Mouse (Mus musculus) urinary bladder, postnatal 25 days (tissue): ENCODE results near the gene Shisa3.

ENCODE experiments used
- DNase-seq: peaks from one replicate; pipeline ENCODE4 v3.0.0; 2022; ENCODE audit warnings: low spot score

Shisa3 gene

GRCm38 (mm10) chr5:67633831-67634268 is 26.2 kb downstream of the Shisa3 start:
- DNase-seq: no peak

DNA sequence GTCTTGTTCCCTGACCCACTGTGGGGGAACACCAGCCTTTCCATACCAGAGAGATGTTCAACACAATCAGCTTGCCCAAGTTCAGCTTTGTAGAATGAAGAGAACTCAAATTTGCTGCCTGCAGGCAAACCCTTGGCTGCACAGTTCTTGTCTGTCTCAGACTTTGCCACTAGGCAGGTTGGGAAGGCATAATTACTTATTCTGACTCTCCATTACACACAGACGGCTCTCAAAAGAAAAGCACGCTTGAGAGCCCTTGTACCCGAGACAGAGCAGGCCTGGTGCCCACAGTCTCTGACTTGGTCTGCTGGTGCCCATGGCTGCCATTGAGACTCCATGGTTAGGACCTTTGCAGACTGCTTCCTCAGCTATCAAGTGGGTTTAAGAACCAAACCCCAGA is 26.7 kb downstream of the Shisa3 start:
- DNase-seq: no peak

DNA sequence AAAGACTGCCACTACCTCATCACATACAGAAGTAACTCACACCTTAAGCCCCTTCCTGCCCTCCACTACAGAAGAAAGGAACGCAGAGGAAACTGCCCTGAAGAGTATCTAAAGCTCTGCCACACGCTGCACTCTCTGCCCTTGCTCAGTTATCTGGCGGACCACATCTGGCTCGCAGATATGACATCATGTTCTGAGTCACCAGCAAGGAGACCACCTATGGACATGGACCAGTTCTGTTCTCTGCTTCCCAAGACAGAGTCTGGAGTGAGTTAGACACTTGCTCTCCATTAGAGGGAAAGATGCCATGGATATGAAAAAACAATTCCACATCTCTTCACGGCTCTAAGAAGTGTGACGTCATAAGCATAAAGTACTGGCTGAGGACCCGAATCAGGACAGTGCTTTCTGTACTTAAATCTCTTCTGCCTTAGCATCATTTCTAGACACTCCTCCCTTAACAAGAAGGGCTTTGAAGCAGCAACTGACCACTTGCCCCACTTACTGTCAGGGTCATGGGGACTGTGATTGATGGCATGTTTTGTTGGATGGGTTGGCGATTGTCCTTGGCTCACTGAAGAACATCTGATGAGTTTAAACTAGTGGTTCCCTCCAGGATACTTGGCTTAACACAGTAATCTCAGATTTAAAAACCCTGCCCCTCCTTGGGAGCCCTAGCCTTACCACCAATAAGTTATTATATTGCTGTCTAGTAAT is 33.1 kb downstream of the Shisa3 start:
- no peak for DNase-seq

- DNase-seq: no peak
Measured at GRCm38 (mm10) chr5:67641406-67642120, 33.9 kb downstream of the Shisa3 start.

DNA sequence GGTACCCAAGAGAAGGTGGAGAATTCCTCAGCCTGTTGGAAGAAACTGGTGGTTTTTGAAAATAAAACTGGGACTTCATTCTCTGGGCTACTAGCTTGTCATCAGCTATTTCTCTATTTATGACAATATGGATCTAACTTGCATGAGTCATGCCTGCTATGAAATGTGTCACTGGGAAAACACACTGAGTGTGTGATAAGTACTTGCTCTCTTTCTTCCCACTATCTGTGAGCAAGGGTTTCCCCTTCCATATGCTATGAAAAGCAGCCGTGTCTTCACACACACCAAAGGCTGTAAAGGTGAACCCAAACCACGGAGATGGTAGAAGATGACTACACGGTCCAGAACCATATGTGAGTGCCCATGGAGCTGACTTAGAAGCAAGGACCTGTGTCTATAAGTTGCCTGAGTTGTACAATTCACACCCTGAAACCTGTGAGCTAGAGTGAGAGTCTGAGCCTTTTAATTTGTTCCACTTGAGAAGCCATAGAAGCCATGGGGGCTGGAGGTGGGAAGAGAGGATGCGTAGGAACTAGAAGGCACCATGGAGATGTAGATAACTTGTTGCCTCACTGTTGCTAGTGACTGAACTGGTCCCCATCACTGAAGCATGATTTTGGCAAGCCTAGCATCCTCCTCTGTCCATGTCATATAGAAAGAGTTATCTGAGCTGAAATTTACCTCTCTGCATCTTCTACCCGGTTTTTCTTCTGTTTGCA is 36.0 kb downstream of the Shisa3 start:
- DNase-seq: no peak

DNA sequence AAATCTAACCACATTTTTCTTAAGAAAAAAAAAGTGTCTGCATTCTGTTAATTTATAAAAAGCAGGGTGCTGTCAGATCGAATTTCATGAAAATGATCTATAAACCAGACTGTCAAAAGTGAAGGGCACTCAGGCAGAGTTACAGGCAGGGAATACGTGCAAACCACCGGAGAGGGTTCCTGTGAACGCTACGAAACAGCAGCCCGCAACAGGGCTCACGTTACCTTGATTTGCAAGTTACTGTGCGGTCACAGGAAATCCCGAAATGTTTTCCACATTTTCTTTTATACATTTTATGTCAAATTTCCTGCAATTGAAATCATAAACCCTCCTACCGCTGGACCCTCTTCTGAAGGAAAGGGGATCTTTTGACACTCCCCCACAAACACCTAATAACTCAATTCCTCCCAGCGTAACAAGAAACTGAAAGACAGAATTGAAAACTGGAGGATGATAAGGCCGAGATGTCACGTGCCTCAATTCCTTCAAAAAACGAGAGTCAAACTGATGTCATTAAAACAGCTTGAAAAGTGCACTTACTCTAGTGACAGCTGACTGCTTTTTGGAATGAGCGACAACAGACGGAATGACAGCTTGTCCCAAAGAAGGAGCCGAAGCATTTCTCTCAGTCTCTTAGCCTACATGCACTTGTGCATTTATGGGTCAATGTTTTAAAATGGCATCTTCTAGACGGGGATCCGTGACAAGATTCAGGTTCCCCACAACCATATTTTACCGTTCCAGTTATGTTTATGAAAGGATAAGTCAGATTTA is 39.3 kb downstream of the Shisa3 start:
- no peak for DNase-seq

DNA sequence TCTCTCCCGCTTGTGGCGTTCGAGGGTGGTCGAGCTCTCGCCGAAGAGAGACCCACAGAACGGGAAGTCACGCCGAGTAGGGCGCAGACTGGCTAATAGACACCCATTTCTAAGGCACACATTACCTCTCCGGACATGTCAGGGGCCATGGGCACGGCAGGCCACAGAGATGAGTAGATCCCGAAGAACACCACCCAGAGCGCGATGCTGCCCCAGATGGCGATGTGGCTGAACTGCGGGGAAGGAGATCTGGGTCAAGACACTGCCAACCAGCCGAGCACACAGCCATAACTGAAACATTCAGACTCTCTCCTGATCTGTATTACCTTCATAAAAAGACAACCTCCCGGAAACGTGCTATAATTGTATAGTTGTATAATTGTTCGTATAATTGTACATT is 39.9 kb downstream of the Shisa3 start:
- DNase-seq: no peak

DNA sequence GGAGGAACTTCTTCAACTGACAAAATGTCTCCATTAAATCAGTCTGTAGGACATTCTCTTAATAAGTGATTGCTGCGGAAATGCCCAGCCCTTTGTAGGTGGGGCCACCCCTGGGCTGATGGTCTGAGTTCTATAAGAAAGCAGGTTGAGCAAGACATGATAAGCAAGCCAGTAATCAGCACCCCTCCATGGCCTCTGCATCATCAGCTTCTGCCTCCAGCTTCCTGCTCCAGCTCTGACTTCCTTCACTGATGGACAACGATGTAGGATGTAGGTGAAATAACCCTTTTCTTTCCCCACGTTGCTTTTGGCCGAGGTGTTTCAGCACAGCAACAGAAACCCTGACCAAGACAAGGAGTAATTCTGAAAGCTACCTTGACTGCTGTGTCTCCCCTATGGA is 41.5 kb downstream of the Shisa3 start:
- DNase-seq: no peak

DNA sequence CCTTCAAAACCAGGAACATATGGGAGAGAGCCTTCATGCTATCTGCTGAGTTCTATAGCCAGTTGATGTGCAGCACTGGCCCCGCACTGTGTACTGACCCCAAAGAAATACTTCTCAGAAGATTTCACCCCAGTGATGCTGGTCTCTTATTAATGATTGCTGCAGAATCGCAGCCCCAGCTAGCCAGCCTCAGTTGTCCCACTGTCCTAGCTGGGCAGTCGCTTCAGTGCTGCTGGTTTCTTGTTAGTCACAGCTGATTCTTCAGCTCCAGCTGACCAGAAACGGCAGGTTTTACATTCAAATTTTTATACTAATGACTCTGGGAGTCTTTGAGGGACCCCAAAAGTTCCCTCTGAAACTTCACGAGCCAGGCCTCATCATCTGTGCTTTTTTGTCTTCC is 42.3 kb downstream of the Shisa3 start:
- DNase-seq: no peak

- DNase-seq: no peak
Measured at GRCm38 (mm10) chr5:67652468-67652867, 44.8 kb downstream of the Shisa3 start.

DNA sequence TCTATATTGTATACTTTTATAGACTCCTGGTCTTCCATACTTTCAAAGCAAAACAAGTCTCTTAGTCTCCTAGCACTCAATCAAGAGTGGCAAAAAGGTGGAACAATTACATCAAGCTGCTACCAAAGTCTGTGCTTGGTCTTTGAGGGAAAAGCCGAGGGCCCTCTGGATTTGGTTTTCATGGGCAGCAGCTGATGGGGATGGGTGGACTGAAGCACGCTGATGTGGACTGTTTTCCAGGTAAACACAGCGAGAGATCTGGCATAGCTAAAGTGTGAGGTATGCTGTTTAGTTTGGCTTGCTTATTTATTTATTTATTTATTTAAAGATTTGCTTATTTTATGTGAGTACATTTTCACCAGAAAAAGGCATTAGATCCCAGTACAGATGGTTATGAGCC is 45.9 kb downstream of the Shisa3 start:
- no peak for DNase-seq

DNA sequence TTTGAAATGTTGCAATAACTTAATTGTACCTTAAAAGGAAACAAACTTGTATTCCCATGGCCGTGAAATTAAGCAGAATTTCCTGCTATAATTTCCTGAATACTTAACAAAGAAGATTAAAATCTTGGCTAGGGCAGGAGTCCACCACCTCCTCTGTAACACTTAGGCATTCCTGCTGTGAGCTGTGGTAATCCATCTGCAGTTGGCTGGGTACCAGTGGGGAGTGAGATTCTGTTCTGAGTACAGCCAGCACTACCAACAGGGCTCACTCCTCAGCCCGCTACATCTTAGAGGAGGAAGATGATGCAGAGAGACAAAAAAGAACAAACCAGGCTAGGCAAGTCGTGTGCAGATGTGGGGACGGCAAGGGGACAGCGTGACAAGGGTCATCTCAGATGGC is 46.9 kb downstream of the Shisa3 start:
- no peak for DNase-seq

- no peak for DNase-seq
Measured at GRCm38 (mm10) chr5:67655696-67656519, 48.2 kb downstream of the Shisa3 start.

DNA sequence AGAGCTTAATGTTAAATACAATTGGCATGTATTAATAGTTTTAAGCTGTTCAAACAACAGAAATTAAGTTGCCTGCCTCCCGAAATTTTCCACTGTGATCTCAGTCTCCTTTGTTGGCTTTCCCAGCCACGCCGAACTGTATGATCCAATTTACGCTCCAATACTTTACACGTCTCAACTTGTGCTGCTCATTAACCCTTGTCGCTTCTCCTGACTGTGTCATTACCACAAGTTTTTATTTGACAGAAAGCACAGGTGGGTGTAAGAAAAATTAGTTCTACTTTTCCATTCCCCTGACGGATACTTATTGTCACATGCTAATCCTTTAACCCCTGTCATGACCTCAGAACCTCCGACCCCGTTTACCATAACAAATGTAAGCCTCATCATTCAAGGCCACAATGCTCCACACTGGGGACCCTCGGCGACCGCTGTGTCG is 49.2 kb downstream of the Shisa3 start:
- no peak for DNase-seq

DNA sequence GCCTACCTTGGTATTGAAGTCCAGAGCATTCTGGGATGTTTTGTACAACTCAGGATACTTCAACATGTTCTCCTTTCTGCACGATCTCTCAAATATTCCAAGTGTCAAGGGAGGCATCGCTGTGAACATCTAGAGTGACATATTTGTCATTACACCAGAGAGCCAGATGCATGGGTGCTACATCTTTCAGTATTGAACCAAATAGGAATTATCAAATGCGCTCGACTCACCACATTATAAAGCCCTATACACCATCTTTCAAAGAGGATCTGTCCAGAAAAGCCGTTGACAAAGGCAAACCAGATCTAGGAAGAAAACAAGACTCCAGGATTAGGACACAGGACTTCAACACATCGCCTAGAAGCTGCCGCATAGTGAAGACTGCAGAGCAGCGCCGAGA is 52.2 kb downstream of the Shisa3 start:
- DNase-seq: no peak

- DNase-seq: no peak
Measured at GRCm38 (mm10) chr5:67662715-67663114, 55.0 kb downstream of the Shisa3 start.

DNA sequence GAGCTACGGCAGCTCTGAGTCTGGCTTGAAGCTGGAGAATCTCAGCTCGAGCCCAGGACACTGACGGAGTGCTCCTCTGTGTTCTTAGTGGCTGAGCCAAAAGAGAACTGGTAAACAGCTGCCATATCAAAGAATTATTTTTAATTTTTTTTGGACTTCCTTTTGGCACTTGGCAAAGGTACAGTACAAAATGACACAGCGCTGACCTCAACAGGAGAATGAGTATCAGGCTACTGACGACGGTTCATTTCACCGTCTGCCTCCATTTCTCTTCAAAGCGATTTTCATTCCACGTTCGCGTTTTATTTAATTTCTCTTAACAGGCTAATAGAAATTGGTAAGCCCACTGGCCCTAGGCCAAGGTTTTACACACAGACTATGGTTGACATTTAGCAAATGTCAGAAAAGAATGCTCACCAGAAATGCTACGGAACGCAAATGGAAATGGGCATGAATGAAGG is 61.8 kb downstream of the Shisa3 start:
- no peak for DNase-seq

- no peak for DNase-seq
Measured at GRCm38 (mm10) chr5:67670158-67670557, 62.5 kb downstream of the Shisa3 start.

GRCm38 (mm10) chr5:67673008-67673407 is 65.3 kb downstream of the Shisa3 start:
- no peak for DNase-seq
